ENCODE assay signal across 22 mouse cellular contexts in genomic region chr1:32258942-32259341, GRCm38 (mm10).
DNase-seq lines count a peak whose midpoint lies in the region; ATAC-seq and TF ChIP-seq lines count a peak whose summit lies in the region.
"Had no signal": no experiment of that assay in that cellular context is flagged by ENCODE, and none has a peak within 500 bp of the region (broad histone marks: within the 10 kb centered on the region; RNA-seq: fewer than 3 reads in every experiment).

No protein-coding gene starts in this region.

- peak; percentile 62; the same call in 1 of the 2 replicates for ATAC-seq in forebrain, embryonic 13.5 days
- 0 out of 2 replicates have a peak, but pooled peaks have one; percentile 17 for ATAC-seq in hindbrain, embryonic 13.5 days (ENCODE audit: low FRiP score)
- ATAC-seq in hindbrain, postnatal 0 days, result no peak
- 0 out of 2 replicates have a peak, but pooled peaks have one; percentile 58 for ATAC-seq in midbrain, embryonic 16.5 days
- no peak for ATAC-seq in midbrain, postnatal 0 days (ENCODE audit: low FRiP score)
- ATAC-seq in forebrain, postnatal 0 days, result peak; percentile 42
- ATAC-seq in kidney, embryonic 16.5 days (ENCODE audit: low FRiP score, low TSS enrichment), result no peak
- ATAC-seq: activated CD4-positive, CD25-positive, alpha-beta regulatory T cell, adult 4 months; intestine, postnatal 0 days had no signal

- no peaks in the 10 kb centered on the region for H3K36me3 ChIP-seq in forebrain, embryonic 13.5 days (ENCODE audit: poor library complexity, severe bottlenecking)
- H3K36me3 ChIP-seq in forebrain, embryonic 10.5 days (replicated peaks), result no peaks in the 10 kb centered on the region
- H3K36me3 ChIP-seq in hindbrain, embryonic 13.5 days, result no peaks in the 10 kb centered on the region
- H3K36me3 ChIP-seq in hindbrain, postnatal 0 days (ENCODE audit: insufficient read depth, low read length), result no peaks in the 10 kb centered on the region
- H3K36me3 ChIP-seq in midbrain, embryonic 16.5 days (ENCODE audit: control insufficient read depth, insufficient read depth, low read length), result no peaks in the 10 kb centered on the region
- no peaks in the 10 kb centered on the region for H3K36me3 ChIP-seq in midbrain, postnatal 0 days (ENCODE audit: insufficient read depth, low read length)
- no peaks in the 10 kb centered on the region for H3K36me3 ChIP-seq in forebrain, postnatal 0 days (ENCODE audit: insufficient read depth)
- H3K36me3 ChIP-seq in kidney, embryonic 16.5 days (ENCODE audit: insufficient read depth, low read length), result no peaks in the 10 kb centered on the region
- H3K36me3 ChIP-seq: heart, embryonic 10.5 days; heart, embryonic 13.5 days had no signal

- no peak overlapping the region for H3K9ac ChIP-seq in forebrain, embryonic 13.5 days
- H3K9ac ChIP-seq in hindbrain, embryonic 13.5 days, result no peak overlapping the region
- H3K9ac ChIP-seq in hindbrain, postnatal 0 days (replicated peaks; ENCODE audit: low read length), result no peak overlapping the region
- H3K9ac ChIP-seq in midbrain, embryonic 16.5 days (ENCODE audit: low read depth, low read length), result no peak overlapping the region
- H3K9ac ChIP-seq in midbrain, postnatal 0 days (replicated peaks; ENCODE audit: low read length, poor library complexity, severe bottlenecking), result no peak overlapping the region
- H3K9ac ChIP-seq in forebrain, postnatal 0 days, result no peak overlapping the region
- H3K9ac ChIP-seq in kidney, embryonic 16.5 days (replicated peaks; ENCODE audit: low read length), result no peak overlapping the region
- H3K9ac ChIP-seq: heart, embryonic 13.5 days had no signal

- H3K4me2 ChIP-seq in forebrain, embryonic 13.5 days, result no peak overlapping the region
- no peak overlapping the region for H3K4me2 ChIP-seq in hindbrain, embryonic 13.5 days
- H3K4me2 ChIP-seq in hindbrain, postnatal 0 days (ENCODE audit: low read depth, low read length), result no peak overlapping the region
- H3K4me2 ChIP-seq in midbrain, embryonic 16.5 days (ENCODE audit: low read length), result no peak overlapping the region
- no peak overlapping the region for H3K4me2 ChIP-seq in midbrain, postnatal 0 days (ENCODE audit: low read depth, low read length, poor library complexity, severe bottlenecking)
- no peak overlapping the region for H3K4me2 ChIP-seq in forebrain, postnatal 0 days (ENCODE audit: low read depth)
- H3K4me2 ChIP-seq in kidney, embryonic 16.5 days (replicated peaks; ENCODE audit: low read depth, low read length), result no peak overlapping the region
- H3K4me2 ChIP-seq: heart, embryonic 13.5 days had no signal

- 87% methylated on average over 3 of the region's 3 CpGs for WGBS in forebrain, embryonic 13.5 days
- 95% methylated on average over 3 of the region's 3 CpGs for WGBS in forebrain, embryonic 10.5 days
- 95% methylated on average over 3 of the region's 3 CpGs for WGBS in hindbrain, embryonic 13.5 days
- WGBS in hindbrain, postnatal 0 days, result 84% methylated on average over 3 of the region's 3 CpGs
- WGBS in midbrain, embryonic 16.5 days, result 92% methylated on average over 3 of the region's 3 CpGs
- 88% methylated on average over 3 of the region's 3 CpGs for WGBS in midbrain, postnatal 0 days
- WGBS in forebrain, postnatal 0 days, result 78% methylated on average over 3 of the region's 3 CpGs
- 91% methylated on average over 3 of the region's 3 CpGs for WGBS in kidney, embryonic 16.5 days

- no peak overlapping the region for H3K27ac ChIP-seq in forebrain, embryonic 13.5 days
- no peak overlapping the region for H3K27ac ChIP-seq in forebrain, embryonic 10.5 days
- H3K27ac ChIP-seq in hindbrain, embryonic 13.5 days, result no peak overlapping the region
- H3K27ac ChIP-seq in hindbrain, postnatal 0 days, result no peak overlapping the region
- no peak overlapping the region for H3K27ac ChIP-seq in midbrain, embryonic 16.5 days (ENCODE audit: low read length)
- H3K27ac ChIP-seq in midbrain, postnatal 0 days (ENCODE audit: low read depth, low read length), result no peak overlapping the region
- H3K27ac ChIP-seq in forebrain, postnatal 0 days (ENCODE audit: low read depth, low read length), result no peak overlapping the region
- no peak overlapping the region for H3K27ac ChIP-seq in kidney, embryonic 16.5 days (ENCODE audit: low read length)
- H3K27ac ChIP-seq: heart, adult 2 months; heart, embryonic 10.5 days; heart, embryonic 13.5 days had no signal

- no peaks in the 10 kb centered on the region for H3K27me3 ChIP-seq in forebrain, embryonic 13.5 days
- no peaks in the 10 kb centered on the region for H3K27me3 ChIP-seq in forebrain, embryonic 10.5 days (ENCODE audit: poor library complexity, severe bottlenecking)
- no peaks in the 10 kb centered on the region for H3K27me3 ChIP-seq in hindbrain, embryonic 13.5 days
- H3K27me3 ChIP-seq in hindbrain, postnatal 0 days (ENCODE audit: insufficient read depth, low read length), result no peaks in the 10 kb centered on the region
- H3K27me3 ChIP-seq in midbrain, embryonic 16.5 days (ENCODE audit: control insufficient read depth, insufficient read depth, low read depth, low read length), result no peaks in the 10 kb centered on the region
- H3K27me3 ChIP-seq in midbrain, postnatal 0 days (ENCODE audit: insufficient read depth, low read length), result no peaks in the 10 kb centered on the region
- H3K27me3 ChIP-seq in forebrain, postnatal 0 days (ENCODE audit: insufficient read depth, low read length), result no peaks in the 10 kb centered on the region
- H3K27me3 ChIP-seq in kidney, embryonic 16.5 days (ENCODE audit: insufficient read depth, low read length), result no peaks in the 10 kb centered on the region
- H3K27me3 ChIP-seq: heart, embryonic 13.5 days had no signal

- no peaks in the 10 kb centered on the region for H3K9me3 ChIP-seq in forebrain, embryonic 13.5 days (replicated peaks)
- no peaks in the 10 kb centered on the region for H3K9me3 ChIP-seq in forebrain, embryonic 10.5 days
- no peaks in the 10 kb centered on the region for H3K9me3 ChIP-seq in hindbrain, embryonic 13.5 days
- H3K9me3 ChIP-seq in hindbrain, postnatal 0 days (ENCODE audit: low read length), result no peaks in the 10 kb centered on the region
- H3K9me3 ChIP-seq in midbrain, embryonic 16.5 days (replicated peaks; ENCODE audit: control insufficient read depth, low read length, poor library complexity, severe bottlenecking), result no peaks in the 10 kb centered on the region
- H3K9me3 ChIP-seq in midbrain, postnatal 0 days (ENCODE audit: low read length), result no peaks in the 10 kb centered on the region
- H3K9me3 ChIP-seq in forebrain, postnatal 0 days (ENCODE audit: low read length), result no peaks in the 10 kb centered on the region
- no peaks in the 10 kb centered on the region for H3K9me3 ChIP-seq in kidney, embryonic 16.5 days (ENCODE audit: low read length)
- H3K9me3 ChIP-seq: heart, embryonic 10.5 days; heart, embryonic 13.5 days had no signal

- H3K4me1 ChIP-seq in forebrain, embryonic 13.5 days, result no peaks in the 10 kb centered on the region
- H3K4me1 ChIP-seq in forebrain, embryonic 10.5 days, result no peaks in the 10 kb centered on the region
- H3K4me1 ChIP-seq in hindbrain, embryonic 13.5 days (replicated peaks), result no peaks in the 10 kb centered on the region
- H3K4me1 ChIP-seq in hindbrain, postnatal 0 days (ENCODE audit: insufficient read depth, low read length), result no peaks in the 10 kb centered on the region
- H3K4me1 ChIP-seq in midbrain, embryonic 16.5 days (ENCODE audit: control insufficient read depth, insufficient read depth, low read length), result no peaks in the 10 kb centered on the region
- H3K4me1 ChIP-seq in midbrain, postnatal 0 days (ENCODE audit: insufficient read depth, low read length), result no peaks in the 10 kb centered on the region
- H3K4me1 ChIP-seq in forebrain, postnatal 0 days (ENCODE audit: insufficient read depth), result no peaks in the 10 kb centered on the region
- H3K4me1 ChIP-seq in kidney, embryonic 16.5 days (ENCODE audit: insufficient read depth, low read length), result no peaks in the 10 kb centered on the region
- H3K4me1 ChIP-seq: heart, embryonic 10.5 days; heart, embryonic 13.5 days had no signal

- H3K4me3 ChIP-seq in forebrain, embryonic 13.5 days, result no peak overlapping the region
- no peak overlapping the region for H3K4me3 ChIP-seq in forebrain, embryonic 10.5 days
- no peak overlapping the region for H3K4me3 ChIP-seq in hindbrain, embryonic 13.5 days
- no peak overlapping the region for H3K4me3 ChIP-seq in hindbrain, postnatal 0 days (ENCODE audit: low read length)
- H3K4me3 ChIP-seq in midbrain, embryonic 16.5 days (ENCODE audit: low read depth, low read length), result no peak overlapping the region
- H3K4me3 ChIP-seq in midbrain, postnatal 0 days (ENCODE audit: low read depth, low read length), result no peak overlapping the region
- no peak overlapping the region for H3K4me3 ChIP-seq in forebrain, postnatal 0 days (ENCODE audit: low read depth, low read length)
- no peak overlapping the region for H3K4me3 ChIP-seq in kidney, embryonic 16.5 days (ENCODE audit: low read length)
- H3K4me3 ChIP-seq: heart, adult 2 months; heart, embryonic 10.5 days; heart, embryonic 13.5 days had no signal

- TF ChIP-seq CTCF in hindbrain, postnatal 0 days (IDR thresholded peaks at IDR 0.05; ENCODE audit: low read depth), result no peak
- TF ChIP-seq CTCF in midbrain, postnatal 0 days (IDR thresholded peaks at IDR 0.05), result no peak
- no peak for TF ChIP-seq CTCF in forebrain, postnatal 0 days (IDR thresholded peaks at IDR 0.05; ENCODE audit: low read depth)

- no peak for DNase-seq in forebrain, embryonic 10.5 days (ENCODE audit: extremely low spot score, low spot score)
- DNase-seq in hindbrain, postnatal 0 days (ENCODE audit: low spot score), result no peak
- no peak for DNase-seq in midbrain, postnatal 0 days (ENCODE audit: low spot score)
- DNase-seq in forebrain, postnatal 0 days, result no peak
- DNase-seq: adrenal gland, adult 8-10 months; adrenal gland, postnatal 25 days; cerebellum, adult 18-20 months; cerebellum, adult 9-10 months; cerebellum, postnatal 14 days; gastrocnemius, postnatal 10 days; gastrocnemius, postnatal 36 days; heart, adult 2 months; heart, postnatal 14 days; heart, postnatal 4 days had no signal

Comparison
In these comparisons a context has a peak if more than half of its experiments do, and no peak if none do; other contexts are left out.
1. ATAC-seq: peak in forebrain, embryonic 13.5 days (single experiment), hindbrain, embryonic 13.5 days (single experiment), midbrain, embryonic 16.5 days (single experiment) and forebrain, postnatal 0 days (single experiment); none in hindbrain, postnatal 0 days (single experiment), midbrain, postnatal 0 days (single experiment) and kidney, embryonic 16.5 days (single experiment).